Mouse (Mus musculus) NIH3T3 (cell line): ENCODE data around the gene Slc38a6.

Source experiments
- DNase-seq: peaks from one replicate; pipeline ENCODE4 v3.0.0-alpha.2; 2012; ENCODE audit warnings: low read depth

The Slc38a6 gene

DNA sequence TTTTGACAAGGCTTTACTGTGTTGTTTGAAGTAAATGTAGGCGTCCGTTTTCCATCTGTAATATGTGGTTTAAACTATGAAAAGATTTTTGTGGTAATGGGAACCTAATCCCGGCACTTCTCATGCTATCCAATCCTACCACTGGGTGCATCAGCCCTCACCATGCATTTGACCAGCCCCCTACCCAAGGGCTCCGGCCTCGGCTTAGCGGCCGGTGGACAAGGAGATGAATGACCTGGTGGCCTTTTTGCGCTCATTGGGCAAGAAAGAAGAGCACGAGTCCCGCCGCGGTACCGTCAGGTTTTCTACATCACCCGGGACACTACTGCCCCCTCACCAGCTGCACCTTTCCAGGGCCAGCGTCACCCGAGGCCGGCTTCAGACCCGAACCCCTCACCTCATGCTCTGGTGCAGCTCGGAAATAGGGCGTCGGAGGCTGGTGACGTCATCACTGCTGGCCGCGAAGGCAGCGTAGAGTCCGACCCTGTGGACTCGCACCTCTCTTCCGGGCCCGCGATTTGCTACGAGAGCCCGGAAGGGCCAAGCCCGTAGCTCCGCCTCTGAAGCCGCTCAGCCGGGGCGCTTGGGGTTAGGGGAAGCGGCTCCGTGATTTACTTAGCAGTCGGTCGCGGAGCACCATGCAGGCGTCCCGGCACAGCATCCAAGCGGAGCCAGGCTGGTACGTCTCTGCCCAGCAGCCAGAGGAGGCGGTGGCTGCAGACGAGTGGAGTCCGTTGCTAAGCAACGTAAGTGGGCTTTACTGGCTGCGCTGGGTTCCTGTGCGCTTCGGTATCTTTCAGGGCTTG, at the start of gene Slc38a6, which contains the start of gene Trmt5:
Gene Slc38a6 (plus strand): TSS at position 493 of the 806 bp plus-strand sequence.
Gene Trmt5 (minus strand): TSS at position 424 of the 806 bp plus-strand sequence.
- peak; percentile 96 for DNase-seq

DNA sequence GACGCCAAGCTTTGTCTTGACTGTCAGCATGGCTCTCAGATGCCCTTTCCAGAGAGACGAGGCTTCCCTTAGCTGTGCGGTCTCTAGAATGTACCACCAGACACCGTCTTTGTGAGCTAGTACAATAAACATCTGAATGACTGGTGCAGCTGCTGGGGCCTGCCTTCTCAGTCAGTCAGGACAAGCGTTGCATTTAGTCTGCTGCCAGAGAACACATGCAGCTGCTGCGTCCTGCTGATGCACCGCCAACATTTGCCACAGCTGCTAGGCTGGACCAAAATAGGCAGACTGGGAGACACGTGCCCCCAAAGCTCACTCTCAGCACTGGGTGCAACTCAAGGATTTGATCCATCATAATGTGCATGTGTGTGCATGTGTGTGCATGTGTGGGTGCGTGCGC, 44.6 kb upstream of the Slc38a6 start:
- DNase-seq, result no peak

DNA sequence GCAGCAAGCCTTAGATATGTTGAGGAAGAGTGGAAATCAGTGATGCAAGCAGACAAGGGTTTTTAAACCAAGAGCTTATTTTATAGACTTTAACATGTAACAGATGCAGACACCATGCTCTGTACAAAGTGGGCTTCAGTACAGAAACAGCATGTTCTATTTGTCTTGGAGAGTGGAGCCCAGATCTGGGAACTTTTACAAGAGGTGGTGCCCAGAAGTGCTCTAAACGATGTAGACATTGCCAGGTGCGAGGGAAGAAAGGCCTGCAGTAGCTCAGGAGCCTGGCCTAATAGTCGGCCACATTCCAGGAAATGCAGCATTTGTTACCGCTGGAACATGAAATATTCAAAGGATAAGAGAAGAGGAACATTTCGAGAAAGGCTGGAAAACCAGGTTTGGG, 40.9 kb upstream of the Slc38a6 start:
- DNase-seq, result no peak

DNA sequence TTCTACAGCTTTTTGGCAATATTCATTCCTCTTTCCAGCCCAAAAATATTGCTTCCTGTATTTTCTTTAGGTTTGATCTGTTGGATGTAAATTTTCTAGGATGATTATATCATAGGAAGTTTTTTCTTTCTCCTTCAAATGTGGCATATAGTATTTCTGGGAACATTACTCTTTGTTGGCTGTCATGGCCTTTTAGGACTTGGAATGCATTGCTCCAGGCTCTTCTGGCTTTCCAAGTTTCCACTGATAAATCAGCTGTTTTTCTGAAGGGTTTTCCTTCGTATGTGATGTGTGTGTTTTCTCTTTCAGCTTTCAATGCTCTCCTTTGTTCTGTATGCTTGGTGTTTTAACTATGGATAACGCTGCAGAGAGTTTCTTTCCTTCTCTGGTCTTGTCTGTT, 31.6 kb upstream of the Slc38a6 start:
- DNase-seq, result peak; percentile 34

DNA sequence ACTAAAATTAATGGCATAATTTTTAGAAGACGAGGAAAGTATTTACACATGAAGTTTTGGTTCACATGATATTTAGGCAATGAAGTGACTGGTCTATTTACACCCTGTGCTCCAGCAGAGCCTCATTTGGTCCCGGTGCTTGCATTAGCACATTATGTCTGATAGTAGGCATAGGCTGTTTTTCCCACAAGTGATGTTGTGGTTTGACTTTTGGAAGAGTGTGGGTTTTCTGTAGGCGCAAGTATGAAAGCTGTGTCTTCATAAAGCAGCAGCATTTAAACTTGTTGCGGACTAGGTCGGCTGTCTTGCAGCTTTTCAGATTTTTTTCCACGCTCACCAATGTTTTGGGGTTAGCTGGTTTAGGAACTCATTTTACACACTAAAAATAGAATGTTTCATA, 27.3 kb upstream of the Slc38a6 start:
- DNase-seq, result no peak

DNA sequence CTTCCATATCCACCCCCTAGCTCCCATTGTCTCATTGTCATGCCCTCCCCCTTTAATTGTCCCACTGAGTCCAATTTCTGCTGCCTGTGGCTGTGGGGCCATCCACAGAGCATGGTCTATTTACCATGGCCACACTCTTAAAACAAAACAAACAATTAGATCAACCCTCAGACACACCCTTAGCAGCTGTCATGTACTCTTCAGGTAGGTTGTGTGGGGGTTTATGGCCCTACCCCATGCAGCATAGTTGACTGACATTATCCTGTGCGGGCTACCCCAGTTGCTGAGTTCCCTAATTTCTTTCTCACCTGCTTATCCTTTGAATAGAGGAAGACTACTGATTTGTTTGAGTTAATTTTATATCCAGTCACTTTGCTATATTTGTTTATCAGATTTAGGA, 26.2 kb upstream of the Slc38a6 start:
- DNase-seq, result no peak

DNA sequence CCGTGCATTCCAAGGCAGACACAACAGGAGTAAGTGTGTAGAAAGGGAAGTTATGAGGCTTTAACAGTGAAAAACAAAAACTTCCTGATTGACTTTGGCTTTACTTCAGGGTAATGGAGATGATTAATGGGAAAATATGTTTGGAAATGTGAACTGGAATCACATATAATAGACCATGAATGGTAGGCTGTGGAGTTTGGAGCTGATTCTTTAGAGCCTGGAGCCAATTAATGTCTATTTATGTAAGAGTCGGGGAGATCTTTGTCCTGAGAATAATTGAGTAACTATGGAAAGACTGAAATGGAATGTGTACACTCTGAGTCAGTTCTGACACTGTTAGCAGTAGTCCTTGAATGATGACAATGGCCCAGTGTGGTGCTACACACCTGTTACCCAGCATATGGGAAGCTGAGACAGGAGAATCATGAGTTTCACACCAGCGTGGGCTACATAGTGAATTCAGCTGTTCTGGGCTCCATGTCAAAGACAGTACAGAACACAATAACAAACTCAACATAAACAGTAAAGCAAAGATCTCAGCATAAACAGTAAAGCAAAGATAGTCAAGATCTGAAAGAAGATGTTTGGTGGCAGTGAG, 21.1 kb upstream of the Slc38a6 start:
- peak; percentile 22 for DNase-seq

DNA sequence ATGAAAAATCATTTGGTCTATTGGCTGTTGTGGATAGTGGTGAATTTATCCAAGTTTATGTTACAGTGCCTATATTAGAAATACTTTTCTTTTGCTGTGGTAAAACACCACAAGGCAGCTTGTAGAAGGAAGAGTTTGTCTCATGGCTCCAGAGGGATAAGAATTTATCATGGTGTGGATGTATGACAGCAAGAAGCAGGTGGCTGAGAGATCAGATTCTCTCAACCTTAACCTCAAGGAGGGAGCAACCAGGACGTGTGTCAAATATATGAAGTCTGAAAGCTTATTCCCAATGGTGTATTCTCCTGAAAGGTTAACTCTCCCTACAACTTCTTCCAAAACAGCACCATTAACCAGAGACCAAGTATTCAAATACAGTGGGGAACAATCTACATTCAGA, 20.0 kb upstream of the Slc38a6 start:
- no peak for DNase-seq

DNA sequence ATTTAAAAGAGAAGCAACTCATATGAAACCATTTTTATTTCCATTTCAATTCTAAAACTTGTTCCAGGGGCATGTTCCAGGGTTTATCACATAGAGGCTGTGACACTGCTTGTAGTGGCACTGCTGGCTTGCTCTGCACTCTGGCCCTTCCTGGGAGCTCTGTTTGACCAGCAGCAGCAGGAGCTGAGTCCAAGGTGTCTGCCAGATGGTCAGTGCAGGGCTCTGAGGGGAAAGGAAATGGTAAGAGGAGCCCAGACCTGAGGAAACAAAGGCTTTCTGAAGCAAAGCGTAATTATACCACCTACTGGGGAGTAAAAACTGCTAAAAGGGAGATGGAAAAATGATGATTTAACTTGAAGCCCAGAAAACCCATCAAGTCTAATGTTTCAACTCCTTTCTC, 18.1 kb upstream of the Slc38a6 start:
- DNase-seq, result no peak

DNA sequence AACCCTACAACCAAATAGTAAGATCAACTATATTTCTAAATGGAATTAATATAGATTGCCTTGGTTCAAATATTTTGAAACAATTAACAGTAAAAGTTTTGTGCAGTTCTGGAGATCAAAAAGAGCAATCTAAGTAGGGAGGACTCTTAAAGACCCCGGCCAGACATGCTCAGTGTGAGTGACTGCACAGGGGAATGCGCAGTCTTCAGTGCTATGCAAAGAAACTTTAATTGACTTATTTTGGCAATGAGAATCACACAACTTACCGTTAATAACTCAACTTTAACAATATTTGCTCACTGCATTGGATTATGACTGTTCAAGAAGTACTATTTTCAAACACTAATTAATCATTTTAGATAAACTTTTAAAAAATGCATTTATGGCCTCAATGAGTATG, 17.0 kb upstream of the Slc38a6 start:
- no peak for DNase-seq

DNA sequence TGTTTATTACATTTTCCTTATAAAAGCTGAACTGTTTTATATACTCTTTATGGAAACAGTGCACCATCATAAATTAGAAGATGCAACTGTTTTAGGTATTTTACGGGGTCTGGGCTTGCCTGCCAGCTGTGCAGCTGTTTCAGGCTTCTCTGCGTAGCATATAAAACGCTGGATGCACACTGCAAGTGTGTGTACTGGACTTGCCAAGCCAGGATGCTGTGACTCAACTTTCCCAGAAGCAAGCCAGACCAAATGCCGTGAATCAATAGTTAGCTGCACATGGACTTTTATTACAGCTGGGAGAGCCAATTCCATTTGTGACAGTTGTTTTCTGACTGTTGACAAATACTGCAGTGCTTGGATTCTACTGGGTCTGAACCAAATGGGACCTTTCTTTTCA, 16.6 kb upstream of the Slc38a6 start:
- peak; percentile 58 for DNase-seq

DNA sequence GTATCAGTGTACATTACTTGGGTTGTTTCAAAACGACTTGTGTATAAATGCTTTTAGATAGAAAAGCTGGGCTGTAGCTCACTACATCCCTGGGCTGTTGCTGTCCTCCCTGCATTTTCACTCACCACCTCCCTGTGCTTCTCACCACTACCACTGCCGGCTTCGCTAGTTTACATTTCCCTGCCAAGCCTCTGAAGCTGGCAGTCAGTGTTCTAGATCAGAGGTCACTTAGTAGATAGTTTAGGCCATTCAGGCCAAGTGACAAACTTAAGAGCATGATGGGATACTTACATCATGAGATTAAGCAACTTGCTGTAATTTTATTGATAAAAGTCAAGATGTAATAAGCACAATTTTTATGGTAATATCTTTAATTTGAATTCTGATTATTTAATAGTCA, 11.7 kb upstream of the Slc38a6 start:
- no peak for DNase-seq

DNA sequence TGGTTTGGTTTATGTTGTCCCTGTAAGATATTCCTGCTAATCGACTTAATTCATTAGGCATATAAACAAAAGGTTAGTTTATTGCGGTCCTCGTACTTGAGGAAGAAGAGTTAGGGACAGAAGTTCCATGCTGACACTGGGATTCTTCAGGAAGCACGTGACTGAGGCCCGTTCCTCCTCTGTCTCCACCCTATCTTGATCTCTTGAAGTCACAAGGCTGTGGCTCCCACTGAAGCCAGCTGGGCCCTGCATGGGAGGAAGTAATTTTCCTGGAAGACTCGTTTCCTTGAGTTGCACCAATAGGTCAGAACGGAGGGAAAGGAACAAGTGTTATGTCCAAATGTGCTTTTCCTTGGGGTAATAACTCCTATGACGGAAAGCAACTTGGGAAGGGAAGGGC, 1.0 kb downstream of the Slc38a6 start:
- no peak for DNase-seq

DNA sequence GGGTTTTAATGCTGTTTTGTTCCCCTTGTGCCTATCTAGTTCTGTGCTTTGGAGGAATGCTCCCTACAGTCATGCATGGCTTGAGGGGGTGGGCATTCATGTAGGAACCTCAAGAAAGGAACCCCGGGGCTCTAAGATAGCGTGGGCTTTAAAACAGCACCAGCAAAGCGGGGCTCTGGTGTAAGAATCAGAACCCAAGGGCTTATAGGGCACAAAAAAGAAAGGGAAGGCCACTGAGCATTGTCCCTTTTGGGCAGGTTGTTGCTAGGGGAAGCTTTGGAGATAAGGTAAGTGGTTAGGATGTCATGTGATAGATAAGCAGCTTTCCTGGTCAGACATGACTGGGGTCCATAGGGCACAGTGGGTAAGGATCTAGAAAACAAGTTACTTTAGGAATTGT, 2.0 kb downstream of the Slc38a6 start:
- no peak for DNase-seq

DNA sequence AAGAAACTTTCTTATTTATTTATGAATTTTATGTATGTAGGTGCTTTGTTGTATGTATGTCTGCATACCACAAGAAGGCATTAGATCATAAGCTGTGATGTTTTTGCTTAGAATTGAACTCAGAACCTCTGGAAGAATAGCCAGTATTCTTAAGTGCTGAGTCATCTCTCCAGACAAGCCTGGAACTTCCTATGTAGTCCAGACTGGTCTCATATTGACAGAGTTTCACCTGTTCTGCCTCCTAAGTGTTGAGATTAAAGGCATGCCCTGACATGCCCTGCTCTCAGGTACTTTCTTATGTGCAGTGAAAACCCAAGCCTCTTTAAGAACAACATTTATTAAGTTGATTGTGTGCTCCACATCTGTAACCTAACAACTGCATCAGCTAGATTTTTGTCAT, 8.3 kb downstream of the Slc38a6 start:
- peak; percentile 23 for DNase-seq

DNA sequence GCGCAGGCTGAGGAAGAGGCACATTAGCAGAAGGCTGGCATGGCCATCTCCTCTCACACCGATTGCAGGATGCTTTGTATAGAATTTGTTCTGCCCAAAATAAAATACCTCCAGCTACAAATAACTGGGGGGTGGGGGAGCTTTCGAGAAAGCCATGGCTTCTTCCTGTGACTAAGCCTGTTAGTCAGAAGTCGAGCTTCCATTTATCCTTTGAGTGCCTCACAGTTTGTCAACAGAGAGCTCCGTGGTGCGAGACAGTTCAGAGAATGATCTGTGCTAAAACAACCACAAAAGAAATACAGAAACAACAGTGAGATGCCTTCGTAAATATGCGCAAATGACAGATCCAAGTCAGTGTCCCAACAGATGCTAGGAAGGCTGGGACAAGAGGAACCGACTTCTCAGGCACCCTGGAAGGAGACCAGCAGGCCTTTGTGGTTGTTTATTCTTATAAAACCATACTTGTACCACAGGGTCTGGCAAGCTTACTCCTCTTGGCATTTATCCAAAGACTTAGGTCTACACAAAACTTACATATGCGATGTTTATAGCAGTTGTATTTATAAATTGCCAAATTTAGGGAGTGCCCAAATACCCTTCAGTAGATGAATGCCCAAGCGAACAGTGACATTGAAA, 9.0 kb downstream of the Slc38a6 start:
- peak; percentile 75 for DNase-seq

DNA sequence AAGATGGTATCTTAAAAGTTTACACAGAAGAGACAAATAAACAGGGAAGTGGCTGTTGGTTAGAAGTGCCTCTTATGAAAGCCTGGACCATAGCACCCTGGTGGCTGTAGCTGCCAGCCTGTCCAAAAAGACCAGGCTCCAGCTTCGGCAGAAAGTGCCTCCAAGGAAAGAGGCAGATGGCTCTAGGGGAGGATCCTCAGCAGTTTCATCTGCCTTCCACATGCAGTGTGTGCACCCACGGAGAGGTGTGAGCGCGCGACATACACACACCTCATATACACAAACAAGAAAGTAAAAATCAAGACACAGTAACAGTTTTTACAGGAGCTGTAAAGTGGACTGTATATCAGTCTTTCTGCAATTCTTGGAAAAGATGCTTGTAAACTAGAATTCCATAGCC, 12.0 kb downstream of the Slc38a6 start:
- no peak for DNase-seq

DNA sequence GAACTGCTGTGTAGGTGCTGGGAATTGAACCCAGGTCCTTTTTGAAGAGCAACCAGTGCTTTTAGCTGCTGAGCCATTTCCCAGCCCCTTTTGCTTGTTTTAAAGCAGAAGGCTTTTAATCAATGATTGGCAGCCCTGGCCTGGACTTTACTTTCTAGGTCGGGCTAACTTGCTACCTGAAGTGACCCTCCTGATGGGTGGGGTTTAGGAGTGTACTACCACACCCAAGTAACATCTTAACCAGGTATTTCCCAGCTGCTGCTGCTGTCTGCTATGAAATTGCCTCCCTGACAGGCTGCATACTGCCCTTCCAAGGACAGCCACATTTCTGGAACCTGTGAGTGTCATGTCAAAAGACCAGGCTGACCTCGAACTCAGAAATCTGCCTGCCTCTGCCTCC, 14.0 kb downstream of the Slc38a6 start:
- no peak for DNase-seq

DNA sequence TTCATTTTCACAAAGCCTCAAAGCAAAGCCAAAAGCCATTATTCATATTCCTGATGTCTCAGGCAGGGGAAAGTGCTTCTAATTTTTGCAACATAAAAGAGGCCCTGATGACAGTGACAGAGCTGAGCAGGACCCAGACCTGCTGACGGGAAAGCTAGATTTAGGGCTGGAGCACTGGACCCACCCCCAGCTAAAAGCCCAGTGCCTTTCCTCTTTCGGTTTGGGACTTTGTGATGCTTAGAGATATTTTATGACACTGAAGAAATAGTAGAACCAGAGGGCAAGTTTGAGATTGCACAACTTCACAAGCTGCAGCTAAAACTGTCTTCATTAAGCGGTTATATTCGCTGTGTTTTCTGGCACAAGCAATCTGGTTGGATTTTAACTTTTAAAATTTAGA, 18.1 kb downstream of the Slc38a6 start:
- peak; percentile 53 for DNase-seq

DNA sequence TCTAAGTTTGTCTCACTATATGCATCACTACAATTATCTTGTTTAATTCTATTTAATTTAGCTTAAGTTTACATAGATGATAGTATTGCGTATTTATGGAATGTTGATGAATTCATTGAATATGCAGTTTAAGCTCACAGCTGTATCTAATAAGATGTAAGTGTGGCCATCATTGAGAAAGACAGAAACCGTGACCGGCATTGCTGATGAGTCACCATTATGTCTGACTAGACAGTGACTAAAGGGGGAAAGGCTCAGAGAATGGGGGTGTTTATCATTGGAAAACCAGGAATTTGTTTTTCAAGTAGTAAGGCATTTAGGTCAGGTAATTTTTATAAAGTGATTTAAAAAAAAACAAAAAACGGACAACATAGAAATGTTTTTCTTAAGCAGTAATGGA, 21.2 kb downstream of the Slc38a6 start:
- peak; percentile 81 for DNase-seq

DNA sequence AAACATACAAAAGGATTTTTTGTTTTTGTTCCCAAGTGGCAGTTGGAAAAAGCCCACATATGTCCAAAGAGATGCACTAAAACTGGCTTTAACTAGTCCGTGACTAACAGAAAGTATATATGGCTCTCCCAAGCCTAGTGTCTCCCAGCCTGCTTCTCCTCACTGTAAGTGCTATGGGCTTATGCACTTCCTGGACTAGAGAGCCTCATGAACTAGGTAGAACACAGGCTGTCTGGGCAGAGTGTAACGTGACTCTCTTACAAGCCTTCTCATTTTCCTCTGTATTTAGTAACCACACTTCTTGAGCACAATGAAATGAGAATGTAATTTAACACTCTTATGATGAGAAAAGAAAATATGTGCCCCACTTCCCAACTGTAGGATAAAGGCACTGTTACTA, 22.1 kb downstream of the Slc38a6 start:
- DNase-seq, result no peak

DNA sequence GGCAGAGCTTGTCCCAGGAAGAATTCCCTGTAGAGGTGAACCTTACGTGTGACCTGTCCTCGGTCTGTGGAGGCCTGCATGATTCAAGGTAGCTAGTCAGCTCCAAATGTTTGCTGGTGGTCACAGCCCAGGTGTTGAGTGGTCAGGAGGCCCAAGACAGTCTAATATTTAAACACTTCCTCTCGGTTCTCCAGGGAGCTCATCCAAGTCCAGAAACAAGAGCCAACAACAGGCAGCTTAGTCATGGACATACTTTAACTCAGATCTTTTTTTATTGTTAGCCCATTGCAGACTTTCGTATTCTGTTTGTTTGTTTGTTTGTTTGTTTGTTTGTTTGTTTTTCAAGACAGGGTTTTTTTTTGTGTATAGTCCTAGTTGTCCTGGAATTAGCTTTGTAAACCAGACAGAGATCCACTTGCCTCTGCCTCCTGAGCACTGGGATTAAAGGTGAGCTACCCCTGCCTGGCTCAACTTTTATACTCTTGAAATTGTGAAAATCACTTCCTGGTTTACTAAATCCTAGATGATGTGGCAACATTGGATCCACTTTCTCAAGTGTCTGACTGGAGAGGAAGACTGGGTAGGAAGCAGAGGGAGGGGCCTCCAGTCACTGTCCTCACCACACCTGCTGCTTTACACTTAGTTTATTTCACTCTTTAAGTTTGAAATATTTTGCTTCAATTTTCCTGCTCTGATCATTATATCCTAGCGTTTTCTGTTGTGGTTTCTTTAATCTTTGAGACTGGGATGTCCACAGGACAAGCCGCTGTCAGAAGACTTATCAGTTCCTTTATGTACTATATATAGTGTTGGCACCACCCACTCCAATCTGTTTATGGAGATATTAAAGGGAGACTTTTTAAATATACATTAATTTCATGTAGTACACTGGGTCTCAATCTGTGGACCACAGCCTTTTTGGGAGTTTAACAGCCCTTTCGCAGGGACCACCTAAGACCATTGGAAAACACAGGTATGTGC, 31.4 kb downstream of the Slc38a6 start:
- DNase-seq, result peak; percentile 51
